Mouse (Mus musculus) lung, adult 2 months (tissue): Measurements from ENCODE around the gene Timm13.

Source experiments
- CTCF ChIP-seq: fragments of 200-500 bp; IDR thresholded peaks from 2 replicates; pipeline ENCODE4 v1.5.1; 2011; ENCODE audit warnings: mild to moderate bottlenecking, low read length, control low read depth; ENCODE audit not compliant: insufficient read depth
- POLR2A ChIP-seq: fragments of 200-500 bp; IDR thresholded peaks from 2 replicates; pipeline ENCODE4 v1.6.1; 2011; ENCODE audit warnings: low read depth, mild to moderate bottlenecking, control low read depth, low read length, borderline replicate concordance; ENCODE audit errors: extremely low read depth

DNA sequence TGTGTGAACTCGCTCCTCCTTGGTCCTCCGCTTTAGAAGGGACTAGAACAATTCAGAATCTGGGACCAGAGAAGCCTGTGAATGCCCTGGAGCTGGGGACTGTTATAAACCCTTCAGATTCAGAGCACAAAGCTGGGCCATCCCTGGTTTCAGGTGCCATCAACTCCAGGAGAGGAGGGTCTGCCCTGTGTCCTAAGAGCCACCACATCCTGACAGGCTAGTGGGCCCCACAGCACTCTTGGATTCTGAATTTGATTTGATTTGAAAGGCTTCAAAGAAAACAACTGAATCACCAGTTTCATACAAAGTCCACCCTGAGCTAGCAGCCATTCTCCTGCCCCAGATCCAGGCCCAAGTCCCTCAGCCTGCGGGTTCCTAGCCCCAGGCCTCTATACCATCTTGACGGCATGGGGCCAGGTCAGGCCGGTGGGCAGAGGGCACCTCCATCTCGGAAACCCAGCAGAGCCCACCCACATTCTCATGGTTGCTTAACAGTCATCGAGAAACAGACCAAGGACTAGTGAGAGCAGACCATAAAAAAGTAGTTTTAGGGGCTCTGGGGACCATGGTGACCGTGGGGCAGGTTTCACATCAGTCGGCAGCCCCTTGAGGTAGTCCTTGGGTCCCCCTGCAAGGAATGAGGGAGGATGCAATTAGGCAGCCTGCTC lies 1.6 kb upstream of the Timm13 start:
- TF ChIP-seq CTCF (no peak), POLR2A (no peak)
